Mouse (Mus musculus): ENCODE data around the gene Galc.

DNA sequence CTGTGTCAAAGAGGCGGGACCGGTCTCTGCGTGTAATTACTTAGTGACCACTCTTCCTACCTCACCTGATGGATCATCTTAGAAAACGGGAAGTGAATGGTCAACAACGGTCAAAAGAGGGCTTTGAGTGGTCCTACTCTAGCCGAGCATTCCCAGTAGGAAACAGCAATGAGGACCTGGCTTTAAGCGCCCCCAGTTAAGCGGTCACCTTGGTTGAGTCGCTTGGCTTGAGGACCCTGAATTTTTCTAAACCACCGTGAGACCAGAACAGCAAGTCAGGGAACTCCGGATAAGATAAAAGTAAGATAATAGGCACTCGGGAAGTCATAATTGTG lies 226 bp upstream of the Galc start:
- TF ChIP-seq CTCF (IDR thresholded peaks at IDR 0.05; ENCODE audit: control insufficient read depth, insufficient read depth, insufficient read length): no peak
- no peak for TF ChIP-seq MAX (IDR thresholded peaks at IDR 0.05)
- TF ChIP-seq CEBPB (IDR thresholded peaks at IDR 0.05; ENCODE audit: low read depth): no peak
- no peak for TF ChIP-seq MYOG (IDR thresholded peaks at IDR 0.05; ENCODE audit: control insufficient read depth, extremely low read depth, insufficient read length)
- TF ChIP-seq FOSL1 (IDR thresholded peaks at IDR 0.05; ENCODE audit: insufficient read depth, low read length, poor library complexity, severe bottlenecking): no peak
